Mouse (Mus musculus) hindbrain, embryonic 16.5 days (tissue): ENCODE data around the gene Rasl11b. TPM values are rescaled to one million over a fixed set of nuclear protein-coding genes. Genes with fewer than 3 reads are reported as not detected.

Source experiments
- ATAC-seq: fragments of 200-750 bp; cut with Nextera tagmentation; 2 replicates; pipeline ENCODE4 v1.8.0; 2017; ENCODE audit warnings: moderate TSS enrichment, moderate library complexity
- H3K27ac ChIP-seq: fragments of 300-500 bp; sonication (generic); 2 replicates; pipeline ENCODE4 v1.5.1; 2014; ENCODE audit warnings: low read depth, mild to moderate bottlenecking, control low read depth, low read length, moderate library complexity
- H3K27me3 ChIP-seq: fragments of 300-500 bp; sonication (generic); replicated peaks from 2 replicates; pipeline ENCODE4 v1.6.1; 2014; ENCODE audit warnings: low read length; ENCODE audit not compliant: control insufficient read depth, insufficient read depth
- H3K36me3 ChIP-seq: fragments of 300-500 bp; sonication (generic); 2 replicates; pipeline ENCODE4 v1.6.1; 2014; ENCODE audit warnings: mild to moderate bottlenecking, low read length, moderate library complexity, mixed read lengths; ENCODE audit not compliant: control insufficient read depth, insufficient read depth
- H3K4me1 ChIP-seq: fragments of 300-500 bp; sonication (generic); 2 replicates; pipeline ENCODE4 v1.6.1; 2014; ENCODE audit warnings: low read depth, low read length; ENCODE audit not compliant: control insufficient read depth, insufficient read depth
- H3K4me2 ChIP-seq: fragments of 300-500 bp; sonication (generic); 2 replicates; pipeline ENCODE4 v1.6.1; 2014; ENCODE audit warnings: mild to moderate bottlenecking, low read length, control low read depth, moderate library complexity
- H3K4me3 ChIP-seq: fragments of 300-500 bp; sonication (generic); 2 replicates; pipeline ENCODE4 v1.5.1; 2014; ENCODE audit warnings: mild to moderate bottlenecking, low read length, control low read depth, moderate library complexity
- H3K9ac ChIP-seq: fragments of 300-500 bp; sonication (generic); 2 replicates; pipeline ENCODE4 v1.6.1; 2014; ENCODE audit warnings: low read depth, mild to moderate bottlenecking, control low read depth, low read length, moderate library complexity
- H3K9me3 ChIP-seq: fragments of 300-500 bp; sonication (generic); 2 replicates; pipeline ENCODE4 v1.6.1; 2014; ENCODE audit warnings: mild to moderate bottlenecking, low read length, moderate library complexity; ENCODE audit not compliant: control insufficient read depth
- WGBS: fragments of 180-500 bp; shearing (Covaris S2); extraction: QIAGEN DNeasy Blood & Tissue Kit; methylation state at CpG from one replicate; pipeline ENCODE4 v1.1.7; 2014; 5-methylcytosine and 5-hydroxymethylcytosine counted together
- polyA plus RNA-seq: library from polyadenylated mRNA; unstranded; fragments of >200 nt; fragmentation: Nextera tagmentation; extraction: Ambion mirVana; gene quantifications from 2 replicates; pipeline ENCODE4 v1.2.1, GENCODE M21; 2015

Rasl11b gene
- polyA plus RNA-seq, 1 experiment from 2014 or later: 20.7 TPM

- H3K4me2 ChIP-seq: no peak overlapping the region
- no peaks in the 10 kb centered on the region for H3K9me3 ChIP-seq
- 16% methylated on average over 10 of the region's 10 CpGs for WGBS
- no peak overlapping the region for H3K4me3 ChIP-seq
- no peak overlapping the region for H3K9ac ChIP-seq
- H3K4me1 ChIP-seq: peaks cover 9% of the 10 kb centered on the region
- H3K27me3 ChIP-seq: no peaks in the 10 kb centered on the region
- no peak overlapping the region for H3K27ac ChIP-seq
- H3K36me3 ChIP-seq: no peaks in the 10 kb centered on the region
- no peak for ATAC-seq
These were observed 14.9 kb upstream of the Rasl11b start for GRCm38 (mm10) chr5:74180216-74180615.

- ATAC-seq: no peak
These were observed 12.0 kb upstream of the Rasl11b start for GRCm38 (mm10) chr5:74183118-74183517.

GRCm38 (mm10) chr5:74184607-74185006 lies 10.5 kb upstream of the Rasl11b start:
- peaks cover 2% of the 10 kb centered on the region; the same call in 1 of the 2 replicates for H3K4me1 ChIP-seq
- no peak overlapping the region for H3K4me2 ChIP-seq
- no peaks in the 10 kb centered on the region for H3K36me3 ChIP-seq
- WGBS: 82% methylated on average over 9 of the region's 9 CpGs
- H3K27me3 ChIP-seq: no peaks in the 10 kb centered on the region
- no peak for ATAC-seq
- no peak overlapping the region for H3K4me3 ChIP-seq
- H3K9ac ChIP-seq: no peak overlapping the region
- no peak overlapping the region for H3K27ac ChIP-seq
- H3K9me3 ChIP-seq: no peaks in the 10 kb centered on the region

More at GRCm38 (mm10) chr5:74183118-74183517, 12.0 kb upstream of the Rasl11b start:
- no peak overlapping the region for H3K4me2 ChIP-seq
- no peaks in the 10 kb centered on the region for H3K4me1 ChIP-seq
- no peaks in the 10 kb centered on the region for H3K9me3 ChIP-seq
- H3K9ac ChIP-seq: no peak overlapping the region
- 43% methylated on average over 10 of the region's 10 CpGs for WGBS
- H3K4me3 ChIP-seq: no peak overlapping the region
- no peaks in the 10 kb centered on the region for H3K27me3 ChIP-seq
- no peak overlapping the region for H3K27ac ChIP-seq
- H3K36me3 ChIP-seq: no peaks in the 10 kb centered on the region

GRCm38 (mm10) chr5:74188076-74188475 lies 7.0 kb upstream of the Rasl11b start:
- no peak overlapping the region for H3K4me3 ChIP-seq
- H3K9ac ChIP-seq: no peak overlapping the region
- H3K36me3 ChIP-seq: no peaks in the 10 kb centered on the region
- no peak for ATAC-seq
- no peaks in the 10 kb centered on the region for H3K27me3 ChIP-seq
- H3K27ac ChIP-seq: no peak overlapping the region
- no peak overlapping the region for H3K4me2 ChIP-seq
- peaks cover 2% of the 10 kb centered on the region for H3K4me1 ChIP-seq
- 86% methylated on average over 12 of the region's 12 CpGs for WGBS
- no peaks in the 10 kb centered on the region for H3K9me3 ChIP-seq

GRCm38 (mm10) chr5:74188886-74189285 lies 6.2 kb upstream of the Rasl11b start:
- H3K9ac ChIP-seq: no peak overlapping the region
- ATAC-seq: no peak
- 74% methylated on average over 8 of the region's 8 CpGs for WGBS
- H3K27ac ChIP-seq: no peak overlapping the region
- no peak overlapping the region for H3K4me3 ChIP-seq
- no peaks in the 10 kb centered on the region for H3K9me3 ChIP-seq
- H3K36me3 ChIP-seq: no peaks in the 10 kb centered on the region
- peaks cover 2% of the 10 kb centered on the region for H3K4me1 ChIP-seq
- no peak overlapping the region for H3K4me2 ChIP-seq
- H3K27me3 ChIP-seq: no peaks in the 10 kb centered on the region

- Histone ChIP-seq H3K36me3 (no peaks in the 10 kb centered on the region), H3K27me3 (no peaks in the 10 kb centered on the region), H3K9me3 (no peaks in the 10 kb centered on the region), H3K4me3 (no peak overlapping the region), H3K9ac (no peak overlapping the region), H3K27ac (no peak overlapping the region), H3K4me1 (peaks cover 5% of the 10 kb centered on the region), H3K4me2 (no peak overlapping the region)
- 40% methylated on average over 9 of the region's 9 CpGs for WGBS
- no peak for ATAC-seq
These were observed 5.5 kb upstream of the Rasl11b start for GRCm38 (mm10) chr5:74189484-74190160.

GRCm38 (mm10) chr5:74190161-74190491 lies 5.0 kb upstream of the Rasl11b start:
- no peak overlapping the region for H3K27ac ChIP-seq
- no peak overlapping the region for H3K9ac ChIP-seq
- H3K9me3 ChIP-seq: no peaks in the 10 kb centered on the region
- H3K36me3 ChIP-seq: no peaks in the 10 kb centered on the region
- ATAC-seq: no peak
- 27% methylated on average over 9 of the region's 9 CpGs for WGBS
- H3K4me2 ChIP-seq: no peak overlapping the region
- H3K4me3 ChIP-seq: no peak overlapping the region
- H3K27me3 ChIP-seq: no peaks in the 10 kb centered on the region
- H3K4me1 ChIP-seq: peaks cover 6% of the 10 kb centered on the region

- Histone ChIP-seq H3K9me3 (no peaks in the 10 kb centered on the region), H3K4me3 (no peak overlapping the region), H3K27ac (no peak overlapping the region), H3K9ac (no peak overlapping the region), H3K4me1 (peaks cover 9% of the 10 kb centered on the region), H3K27me3 (no peaks in the 10 kb centered on the region), H3K36me3 (no peaks in the 10 kb centered on the region), H3K4me2 (no peak overlapping the region)
- no peak for ATAC-seq
- 64% methylated on average over 5 of the region's 5 CpGs for WGBS
These were observed 4.2 kb upstream of the Rasl11b start for GRCm38 (mm10) chr5:74190911-74191310.

GRCm38 (mm10) chr5:74193008-74193407 lies 2.1 kb upstream of the Rasl11b start:
- no peaks in the 10 kb centered on the region for H3K9me3 ChIP-seq
- WGBS: 72% methylated on average over 2 of the region's 2 CpGs
- H3K27me3 ChIP-seq: no peaks in the 10 kb centered on the region
- H3K4me3 ChIP-seq: no peak overlapping the region
- ATAC-seq: no peak
- peaks cover 22% of the 10 kb centered on the region for H3K4me1 ChIP-seq
- no peak overlapping the region for H3K9ac ChIP-seq
- no peaks in the 10 kb centered on the region for H3K36me3 ChIP-seq
- H3K4me2 ChIP-seq: no peak overlapping the region
- H3K27ac ChIP-seq: no peak overlapping the region
